Mouse (Mus musculus) adrenal gland, postnatal 0 days (tissue): ENCODE results near the gene Brca2. TPM values are rescaled to one million over a fixed set of nuclear protein-coding genes. Genes with fewer than 3 reads are reported as not detected.

Experiments used
- polyA plus RNA-seq: library from polyadenylated mRNA; unstranded; fragments of >200 nt; fragmentation: Nextera tagmentation; extraction: Ambion mirVana; gene quantifications from 2 replicates; pipeline ENCODE4 v1.2.1, GENCODE M21; 2015

Brca2 gene
- 6.8 and 10.7 TPM in 2 replicates for polyA plus RNA-seq

DNA sequence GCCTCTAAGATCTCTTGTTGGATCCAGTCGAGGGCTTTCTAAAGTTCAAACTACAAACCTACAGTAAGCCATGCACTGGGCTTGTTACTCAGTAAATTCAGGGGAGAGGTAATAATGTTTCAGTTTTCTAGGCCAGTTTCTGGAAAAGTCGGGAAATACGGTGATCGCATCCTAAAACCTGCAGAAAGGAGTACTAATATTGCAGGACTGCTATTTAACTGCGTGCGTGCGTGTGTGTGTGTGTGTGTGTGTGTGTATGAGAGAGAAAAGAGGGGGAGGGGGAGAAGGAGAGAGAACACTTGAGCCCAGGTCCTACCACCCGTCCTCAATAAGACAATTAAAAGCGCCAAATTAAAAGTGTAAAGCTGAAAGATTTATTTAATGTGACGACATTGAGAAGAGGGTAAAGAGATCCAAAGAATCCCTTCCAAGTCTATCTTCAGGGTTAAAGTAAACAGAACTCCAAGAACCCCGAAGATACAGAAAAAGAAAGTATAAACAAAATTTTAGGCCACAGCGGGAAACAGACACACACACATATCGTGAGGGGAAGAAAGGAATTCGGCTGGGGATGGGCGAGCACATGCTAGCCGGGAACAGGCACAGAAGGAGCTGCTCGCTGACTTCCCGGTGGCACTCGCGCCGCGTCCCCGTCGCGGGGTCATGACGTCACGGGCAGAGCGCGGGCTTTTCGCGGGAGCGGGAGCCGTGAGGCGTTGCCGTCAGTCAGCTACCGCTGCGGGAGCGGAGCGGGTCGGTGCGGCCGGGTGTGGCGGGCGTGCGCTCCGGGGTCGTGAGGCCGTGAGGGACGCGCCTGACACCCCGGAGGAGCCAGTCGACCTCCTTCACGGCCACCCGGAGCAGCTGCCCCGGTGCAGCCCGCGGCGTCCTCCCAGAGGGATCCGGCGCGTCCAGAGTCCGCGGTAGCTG is at the start of gene Brca2:
TSS of gene Brca2 (plus strand) at position 694 of the 930 bp plus-strand sequence.

DNA sequence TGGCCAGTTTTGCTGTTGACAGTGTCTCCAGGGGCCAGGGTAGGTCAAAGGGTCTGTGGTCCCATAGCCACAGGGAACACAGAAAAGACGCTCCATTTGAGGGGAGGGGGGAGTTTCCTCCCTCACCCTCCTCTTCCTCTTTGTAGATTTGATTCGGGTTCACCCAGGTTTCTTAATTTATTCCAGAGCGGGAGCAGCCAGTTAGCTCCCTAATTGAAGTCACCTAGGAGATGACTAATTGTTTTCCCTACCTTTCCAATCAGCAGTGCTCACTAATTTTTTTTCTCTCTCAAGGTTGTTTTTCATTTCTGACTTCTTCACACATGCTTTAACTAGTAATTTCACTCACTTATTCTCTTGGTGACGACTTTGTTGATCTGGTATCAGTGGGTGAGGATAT is 4.4 kb upstream of the Brca2 start, which contains the start of gene Zar1l:
TSS of gene Zar1l (minus strand) at position 101 of the 400 bp plus-strand sequence.

DNA sequence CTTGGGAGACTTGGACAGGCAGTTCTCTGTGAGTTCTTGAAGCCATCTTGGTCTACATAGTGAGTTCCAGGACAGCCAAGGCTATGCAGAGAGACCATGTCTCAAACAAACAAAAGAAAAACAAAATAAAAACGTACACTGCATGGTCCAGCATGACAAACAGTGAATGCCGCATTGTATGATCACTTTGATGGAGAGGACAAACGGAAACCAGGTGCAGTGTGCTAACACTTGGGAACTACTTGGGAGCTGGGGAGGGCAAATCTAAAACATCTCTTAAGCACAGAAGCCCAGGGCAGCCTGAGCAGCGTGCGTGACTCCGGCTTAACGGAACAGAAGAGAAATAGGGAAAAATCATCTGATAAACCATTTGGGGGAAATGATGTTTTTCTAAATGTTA is 74.7 kb downstream of the Brca2 start, which contains the start of gene N4bp2l1:
TSS of gene N4bp2l1 (minus strand) at position 101 of the 400 bp plus-strand sequence.

Other genes starting within 250 kb of the Brca2 start
- not detected in 2 replicates for gene Zar1l, start 4.5 kb upstream of the Brca2 start, polyA plus RNA-seq
- 20.9 and 46.0 TPM in 2 replicates for gene N4bp2l1, start 74.6 kb downstream of the Brca2 start, polyA plus RNA-seq
- 49.7 and 83.2 TPM in 2 replicates for gene N4bp2l2, start 143.6 kb downstream of the Brca2 start, polyA plus RNA-seq
- 12.8 and 13.7 TPM in 2 replicates for gene Pds5b, start 151.1 kb downstream of the Brca2 start, polyA plus RNA-seq